8 mouse cellular contexts compared by ENCODE assay signal in the genomic region with DNA sequence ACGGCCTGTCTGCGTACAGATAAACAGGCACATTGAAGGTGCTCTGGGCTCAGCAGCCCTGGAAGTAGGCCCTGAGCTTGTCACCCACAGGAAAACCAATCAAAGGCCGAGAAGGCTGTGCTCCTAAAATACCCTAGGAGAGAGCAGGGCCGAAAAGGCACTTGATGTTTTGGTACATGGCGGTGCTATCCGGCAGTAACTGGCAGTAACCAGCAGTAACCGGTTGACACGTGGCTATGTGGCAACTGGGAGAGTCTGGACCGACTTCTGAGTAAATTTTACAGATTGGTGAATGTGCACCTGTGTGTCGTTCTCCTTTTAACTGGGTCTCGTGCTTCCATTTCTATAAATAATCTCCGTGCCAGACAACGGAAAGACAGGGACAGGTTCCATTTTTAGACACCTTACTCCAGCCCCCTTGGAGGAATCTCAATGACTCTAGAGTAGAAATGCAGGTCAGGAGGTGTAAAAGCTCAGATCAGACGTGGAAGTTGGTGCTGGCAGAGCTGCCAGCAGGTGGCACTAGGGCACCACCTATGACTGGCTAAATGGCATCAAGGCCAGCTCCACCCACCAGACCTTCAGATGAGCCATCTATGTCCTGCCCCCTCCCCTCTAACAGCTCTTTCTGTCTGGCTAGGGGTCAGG.
DNase-seq lines count a peak whose midpoint lies in the region; ATAC-seq and TF ChIP-seq lines count a peak whose summit lies in the region.
"Had no signal": no experiment of that assay in that cellular context is flagged by ENCODE, and none has a peak within 500 bp of the region (broad histone marks: within the 10 kb centered on the region; RNA-seq: fewer than 3 reads in every experiment).

No protein-coding gene starts in this region.

- no peak for ATAC-seq in G1E (ENCODE audit: extremely low read depth, insufficient number of reproducible peaks, low FRiP score, poor library complexity, severe bottlenecking)

- no peak overlapping the region for H3K4me3 ChIP-seq in G1E (ENCODE audit: low read depth, low read length)
- H3K4me3 ChIP-seq: liver, embryonic 13.5 days had no signal

- DNase-seq in G1E (ENCODE audit: low spot score): peak; percentile 8
- peak; percentile 85 for DNase-seq in adrenal gland, postnatal 14 days
- peak; percentile 70 for DNase-seq in embryo, embryonic 9.5 days (ENCODE audit: extremely low spot score)
- DNase-seq in heart, adult 8-10 months (ENCODE audit: low spot score): peak; percentile 64
- peak; percentile 80 for DNase-seq in kidney, adult 9 months
- DNase-seq in lung, postnatal 14 days: peak; percentile 75
- DNase-seq in right cerebral cortex, postnatal 10 days (ENCODE audit: low spot score in 2 of 2): peak; percentile 62 to 70
- DNase-seq: liver, embryonic 13.5 days had no signal

- TF ChIP-seq CTCF in G1E (IDR thresholded peaks at IDR 0.05; ENCODE audit: low read depth, low read length): 0 out of 2 replicates have a peak, but pooled peaks have one; percentile 23

- H3K36me3 ChIP-seq in G1E (replicated peaks): no peaks in the 10 kb centered on the region
- H3K36me3 ChIP-seq: liver, embryonic 13.5 days had no signal

- H3K4me1 ChIP-seq in G1E (ENCODE audit: insufficient read depth, low read depth, low read length): no peaks in the 10 kb centered on the region
- H3K4me1 ChIP-seq: liver, embryonic 13.5 days had no signal

- H3K27me3 ChIP-seq in G1E (ENCODE audit: insufficient read depth, low read length): peaks cover 5% of the 10 kb centered on the region
- H3K27me3 ChIP-seq: liver, embryonic 13.5 days had no signal

- no peaks in the 10 kb centered on the region for H3K9me3 ChIP-seq in G1E (replicated peaks)
- H3K9me3 ChIP-seq: liver, embryonic 13.5 days had no signal

Comparison
In these comparisons a context has a peak if more than half of its experiments do, and no peak if none do; other contexts are left out.
1. DNase-seq: peak in every context shown above with its lines; median percentile 85 in adrenal gland, postnatal 14 days; 80 in kidney, adult 9 months; 75 in lung, postnatal 14 days; 70 in embryo, embryonic 9.5 days; 66 in right cerebral cortex, postnatal 10 days; 64 in heart, adult 8-10 months; 8 in G1E.